Mouse (Mus musculus) forebrain, postnatal 0 days (tissue): ENCODE measurements around the gene D16Ertd472e. TPM values are rescaled to one million over a fixed set of nuclear protein-coding genes. Genes with fewer than 3 reads are reported as not detected.

Experiments used
- ATAC-seq: fragments of 200-750 bp; cut with Nextera tagmentation; 2 replicates; pipeline ENCODE4 v1.8.0; 2017; ENCODE audit warnings: mild to moderate bottlenecking, moderate library complexity
- DNase-seq: peaks from one replicate; pipeline ENCODE4 v3.0.0-alpha.2; 2015
- H3K27ac ChIP-seq: fragments of 300-500 bp; sonication (generic); 2 replicates; pipeline ENCODE4 v1.5.1; 2014; ENCODE audit warnings: low read depth, mild to moderate bottlenecking, antibody characterized with exemption, low read length, moderate library complexity, mixed read lengths
- H3K27me3 ChIP-seq: fragments of 300-500 bp; sonication (generic); 2 replicates; pipeline ENCODE4 v1.6.1; 2014; ENCODE audit warnings: mild to moderate bottlenecking, low read length, mixed read lengths; ENCODE audit not compliant: insufficient read depth
- H3K36me3 ChIP-seq: fragments of 300-500 bp; sonication (generic); 2 replicates; pipeline ENCODE4 v1.6.1; 2014; ENCODE audit warnings: mild to moderate bottlenecking, moderate library complexity; ENCODE audit not compliant: insufficient read depth
- H3K4me1 ChIP-seq: fragments of 300-500 bp; sonication (generic); 2 replicates; pipeline ENCODE4 v1.6.1; 2014; ENCODE audit warnings: antibody characterized with exemption; ENCODE audit not compliant: insufficient read depth
- H3K4me2 ChIP-seq: fragments of 300-500 bp; sonication (generic); 2 replicates; pipeline ENCODE4 v1.6.1; 2014; ENCODE audit warnings: low read depth, mild to moderate bottlenecking, moderate library complexity
- H3K4me3 ChIP-seq: fragments of 300-500 bp; sonication (generic); 2 replicates; pipeline ENCODE4 v1.5.1; 2014; ENCODE audit warnings: low read depth, low read length, mixed read lengths
- H3K9ac ChIP-seq: fragments of 300-500 bp; sonication (generic); 2 replicates; pipeline ENCODE4 v1.6.1; 2014; ENCODE audit warnings: mild to moderate bottlenecking
- H3K9me3 ChIP-seq: fragments of 300-500 bp; sonication (generic); 2 replicates; pipeline ENCODE4 v1.6.1; 2016; ENCODE audit warnings: low read length
- CTCF ChIP-seq: sonication (generic); IDR thresholded peaks from 2 replicates; pipeline ENCODE4 v1.5.1; 2016; ENCODE audit warnings: antibody characterized with exemption, control low read depth, low read depth
- WGBS: fragments of 180-500 bp; shearing (Covaris S2); extraction: QIAGEN DNeasy Blood & Tissue Kit; methylation state at CpG from one replicate; pipeline ENCODE4 v1.1.7; 2014; 5-methylcytosine and 5-hydroxymethylcytosine counted together
- polyA plus RNA-seq: library from polyadenylated mRNA; unstranded; fragments of >200 nt; fragmentation: Nextera tagmentation; extraction: Ambion mirVana; gene quantifications from 2 replicates; pipeline ENCODE4 v1.2.1, GENCODE M21; 2015
- total RNA-seq: library from RNA; depleted of rRNA; stranded (reverse); fragments of >200 nt; gene quantifications from 2 replicates; pipeline ENCODE4 v1.2.3, GENCODE M21; 2014

D16Ertd472e gene
- total and polyA plus RNA-seq, 2 experiments from 2014 or later = 7.8 to 9.1 TPM

DNA sequence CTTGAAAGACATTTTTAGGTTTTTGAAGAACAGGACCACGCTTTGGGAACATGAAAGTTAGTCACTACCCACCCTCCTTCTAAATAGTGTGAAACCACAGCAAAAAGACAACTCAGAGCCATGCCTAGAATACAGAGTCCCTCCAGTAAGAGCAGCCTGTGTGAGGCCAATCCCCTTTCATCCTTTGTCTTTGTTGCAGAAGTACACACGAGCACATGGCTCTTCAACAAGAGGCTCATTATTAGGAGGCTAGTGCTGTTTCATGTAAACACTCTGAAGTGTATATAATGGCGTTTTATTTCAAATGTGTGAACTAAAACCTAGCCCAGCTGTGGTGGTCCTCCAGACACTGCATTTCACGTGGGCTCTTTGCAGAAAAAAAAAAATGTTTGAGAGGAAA is 3.5 kb downstream of the D16Ertd472e start:
- Histone ChIP-seq H3K4me1 (peaks cover 11% of the 10 kb centered on the region; the same call in 1 of the 2 replicates), H3K27me3 (no peaks in the 10 kb centered on the region), H3K4me2 (no peak overlapping the region), H3K36me3 (no peaks in the 10 kb centered on the region), H3K27ac (no peak overlapping the region), H3K4me3 (no peak overlapping the region), H3K9ac (no peak overlapping the region), H3K9me3 (no peaks in the 10 kb centered on the region)
- no peak for TF ChIP-seq CTCF
- ATAC-seq = no peak
- no peak for DNase-seq
- WGBS = 20% methylated on average over 4 of the region's 4 CpGs

DNA sequence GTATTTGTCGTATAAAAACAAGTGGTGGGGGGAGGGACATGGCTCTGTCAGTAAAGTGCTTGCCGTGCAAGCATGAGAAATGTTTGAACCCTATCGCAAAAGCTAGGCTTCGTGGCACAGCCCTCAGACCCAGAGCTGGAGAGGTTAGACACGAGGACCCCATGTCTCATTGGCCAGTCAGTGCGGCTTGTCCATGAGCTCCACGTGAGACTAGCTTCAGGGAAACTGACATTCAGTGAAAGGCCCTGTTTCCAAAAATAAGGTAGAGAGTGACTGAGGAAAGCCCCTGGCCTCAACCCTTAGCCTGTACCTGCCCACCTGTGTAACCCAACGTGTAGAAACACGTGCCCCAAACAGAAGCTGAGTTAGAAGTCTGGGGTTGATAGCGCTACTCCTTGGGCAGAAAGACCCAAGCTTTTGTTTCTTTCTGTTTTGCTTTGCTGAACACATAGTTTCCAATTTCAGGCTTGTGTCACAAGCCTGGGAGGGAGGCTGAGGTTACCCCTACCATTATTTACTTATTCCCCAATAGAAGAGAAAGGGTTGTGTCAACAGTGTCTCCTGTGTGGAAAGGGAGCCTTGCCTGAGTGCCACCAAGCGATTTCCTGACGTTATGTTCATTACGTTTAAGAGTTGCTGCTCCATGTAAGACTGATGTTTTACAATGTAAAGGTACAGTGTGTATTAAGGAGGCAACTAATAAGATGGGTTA is 12.2 kb downstream of the D16Ertd472e start:
- no peaks in the 10 kb centered on the region for H3K27me3 ChIP-seq
- H3K36me3 ChIP-seq = 0 out of 2 replicates have a peak, but pooled peaks cover 7% of the 10 kb centered on the region
- ATAC-seq (no peak), DNase-seq (no peak)
- WGBS = 89% methylated on average over 13 of the region's 13 CpGs
- H3K4me3 ChIP-seq = no peak overlapping the region
- no peak for TF ChIP-seq CTCF
- H3K9me3 ChIP-seq = no peaks in the 10 kb centered on the region
- no peak overlapping the region for H3K27ac ChIP-seq
- no peak overlapping the region for H3K4me2 ChIP-seq
- no peak overlapping the region for H3K9ac ChIP-seq
- H3K4me1 ChIP-seq = no peaks in the 10 kb centered on the region

- Histone ChIP-seq H3K4me1 (no peaks in the 10 kb centered on the region), H3K9ac (no peak overlapping the region), H3K4me3 (no peak overlapping the region), H3K27me3 (no peaks in the 10 kb centered on the region), H3K27ac (no peak overlapping the region), H3K36me3 (0 out of 2 replicates have a peak, but pooled peaks cover 7% of the 10 kb centered on the region), H3K4me2 (no peak overlapping the region), H3K9me3 (no peaks in the 10 kb centered on the region)
- 89% methylated on average over 15 of the region's 15 CpGs for WGBS
- no peak for ATAC-seq
- TF ChIP-seq CTCF = no peak
- no peak for DNase-seq
Measured at GRCm38 (mm10) chr16:78563093-78563971, 13.2 kb downstream of the D16Ertd472e start.

DNA sequence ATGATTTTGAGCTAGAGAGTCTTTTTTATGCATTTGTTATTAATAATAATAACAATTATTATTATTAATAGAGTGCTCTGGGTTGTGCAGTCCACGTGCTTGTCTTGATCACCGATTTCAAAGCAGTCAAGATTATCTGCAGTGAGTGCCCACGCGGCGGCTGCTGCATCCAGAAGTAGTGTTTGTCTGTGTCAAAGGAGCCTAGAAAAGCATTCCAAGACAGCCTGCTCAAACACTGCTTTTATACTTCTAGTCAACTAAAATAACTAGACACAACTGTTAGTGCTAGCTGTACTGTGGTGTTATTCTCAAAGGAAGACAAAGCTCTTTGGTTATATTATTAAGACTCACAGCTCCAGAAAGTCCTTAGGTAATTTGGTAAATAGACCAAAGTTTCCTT is 15.9 kb downstream of the D16Ertd472e start:
- DNase-seq = no peak
- no peaks in the 10 kb centered on the region for H3K27me3 ChIP-seq
- H3K36me3 ChIP-seq = 0 out of 2 replicates have a peak, but pooled peaks cover 7% of the 10 kb centered on the region
- H3K4me2 ChIP-seq = no peak overlapping the region
- WGBS = 87% methylated on average over 5 of the region's 5 CpGs
- H3K9ac ChIP-seq = no peak overlapping the region
- no peak for ATAC-seq
- no peaks in the 10 kb centered on the region for H3K9me3 ChIP-seq
- no peak overlapping the region for H3K27ac ChIP-seq
- H3K4me1 ChIP-seq = no peaks in the 10 kb centered on the region
- H3K4me3 ChIP-seq = no peak overlapping the region
- TF ChIP-seq CTCF = no peak

DNA sequence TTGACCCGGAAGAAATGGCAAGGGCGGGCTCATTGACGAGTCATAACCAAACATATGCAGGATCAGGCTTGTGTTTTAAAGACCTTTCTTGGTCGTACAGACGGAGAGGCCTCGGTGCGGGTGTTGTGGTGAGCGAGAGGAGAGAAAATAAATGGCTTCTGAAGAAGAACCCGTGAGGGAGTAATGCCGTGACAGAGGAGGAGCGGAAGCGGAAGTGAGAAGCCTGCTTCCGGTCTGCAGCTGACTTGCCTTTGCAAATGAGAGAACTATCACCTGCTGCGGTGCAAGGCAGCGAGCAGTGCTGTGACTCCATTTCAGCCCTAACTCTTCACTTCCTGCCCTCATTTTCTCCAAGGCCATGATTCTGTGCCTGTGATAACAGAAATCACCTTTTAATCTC is 16.4 kb downstream of the D16Ertd472e start:
- no peaks in the 10 kb centered on the region for H3K4me1 ChIP-seq
- H3K4me2 ChIP-seq = no peak overlapping the region
- no peak overlapping the region for H3K9ac ChIP-seq
- no peaks in the 10 kb centered on the region for H3K9me3 ChIP-seq
- no peak overlapping the region for H3K27ac ChIP-seq
- ATAC-seq (no peak), DNase-seq (no peak)
- H3K36me3 ChIP-seq = 0 out of 2 replicates have a peak, but pooled peaks cover 7% of the 10 kb centered on the region
- 95% methylated on average over 15 of the region's 15 CpGs for WGBS
- no peak for TF ChIP-seq CTCF
- H3K27me3 ChIP-seq = no peaks in the 10 kb centered on the region
- H3K4me3 ChIP-seq = no peak overlapping the region

- ATAC-seq (no peak), DNase-seq (no peak)
- TF ChIP-seq CTCF = no peak
- H3K27me3 ChIP-seq = no peaks in the 10 kb centered on the region
- WGBS = 97% methylated on average over 4 of the region's 4 CpGs
- no peaks in the 10 kb centered on the region for H3K4me1 ChIP-seq
- 0 out of 2 replicates have a peak, but pooled peaks cover 2% of the 10 kb centered on the region for H3K36me3 ChIP-seq
- no peak overlapping the region for H3K27ac ChIP-seq
- H3K4me2 ChIP-seq = no peak overlapping the region
- no peak overlapping the region for H3K9ac ChIP-seq
- no peak overlapping the region for H3K4me3 ChIP-seq
- H3K9me3 ChIP-seq = no peaks in the 10 kb centered on the region
Measured at GRCm38 (mm10) chr16:78557573-78557972, 18.9 kb downstream of the D16Ertd472e start.
